Mouse (Mus musculus) lung, embryonic 14.5 days (tissue): ENCODE data around the gene Plekhg3. TPM values are rescaled to one million over a fixed set of nuclear protein-coding genes. Genes with fewer than 3 reads are reported as not detected.

Source experiments
- ATAC-seq: fragments of 200-750 bp; cut with Nextera tagmentation; 2 replicates; pipeline ENCODE4 v1.8.0; 2017; ENCODE audit warnings: mild to moderate bottlenecking, moderate TSS enrichment, moderate library complexity; ENCODE audit not compliant: insufficient read depth
- DNase-seq: peaks from one replicate; pipeline ENCODE4 v3.0.0-alpha.2; 2015
- H3K27ac ChIP-seq: fragments of 300-500 bp; sonication (generic); 2 replicates; pipeline ENCODE4 v1.5.1; 2014; ENCODE audit warnings: low read depth, mild to moderate bottlenecking, moderate library complexity
- H3K27me3 ChIP-seq: fragments of 300-500 bp; sonication (generic); 2 replicates; pipeline ENCODE4 v1.6.1; 2014; ENCODE audit warnings: low read length, control low read depth; ENCODE audit not compliant: insufficient read depth
- H3K36me3 ChIP-seq: fragments of 300-500 bp; sonication (generic); 2 replicates; pipeline ENCODE4 v1.6.1; 2014; ENCODE audit warnings: control low read depth; ENCODE audit not compliant: insufficient read depth
- H3K4me1 ChIP-seq: fragments of 300-500 bp; sonication (generic); 2 replicates; pipeline ENCODE4 v1.6.1; 2014; ENCODE audit warnings: antibody characterized with exemption, control low read depth; ENCODE audit not compliant: insufficient read depth
- H3K4me2 ChIP-seq: fragments of 300-500 bp; sonication (generic); 2 replicates; pipeline ENCODE4 v1.6.1; 2014; ENCODE audit warnings: mild to moderate bottlenecking
- H3K4me3 ChIP-seq: fragments of 300-500 bp; sonication (generic); 2 replicates; pipeline ENCODE4 v1.5.1; 2014; ENCODE audit warnings: low read depth, low read length
- H3K9ac ChIP-seq: fragments of 300-500 bp; sonication (generic); 2 replicates; pipeline ENCODE4 v1.6.1; 2014
- H3K9me3 ChIP-seq: fragments of 300-500 bp; sonication (generic); 2 replicates; pipeline ENCODE4 v1.6.1; 2016; ENCODE audit warnings: low read depth, low read length, control low read depth
- CTCF ChIP-seq: IDR thresholded peaks from 2 replicates; pipeline ENCODE4 v1.5.1; 2016; ENCODE audit warnings: antibody characterized with exemption, low read depth
- WGBS: fragments of 180-500 bp; shearing (Covaris S2); extraction: QIAGEN DNeasy Blood & Tissue Kit; methylation state at CpG from one replicate; pipeline ENCODE4 v1.1.7; 2014; 5-methylcytosine and 5-hydroxymethylcytosine counted together
- polyA plus RNA-seq: library from polyadenylated mRNA; unstranded; fragments of >200 nt; fragmentation: Nextera tagmentation; extraction: Ambion mirVana; gene quantifications from 2 replicates; pipeline ENCODE4 v1.2.1, GENCODE M21; 2014

The Plekhg3 gene
- polyA plus RNA-seq, 1 experiment from 2014 or later, result 9.0 TPM

DNA sequence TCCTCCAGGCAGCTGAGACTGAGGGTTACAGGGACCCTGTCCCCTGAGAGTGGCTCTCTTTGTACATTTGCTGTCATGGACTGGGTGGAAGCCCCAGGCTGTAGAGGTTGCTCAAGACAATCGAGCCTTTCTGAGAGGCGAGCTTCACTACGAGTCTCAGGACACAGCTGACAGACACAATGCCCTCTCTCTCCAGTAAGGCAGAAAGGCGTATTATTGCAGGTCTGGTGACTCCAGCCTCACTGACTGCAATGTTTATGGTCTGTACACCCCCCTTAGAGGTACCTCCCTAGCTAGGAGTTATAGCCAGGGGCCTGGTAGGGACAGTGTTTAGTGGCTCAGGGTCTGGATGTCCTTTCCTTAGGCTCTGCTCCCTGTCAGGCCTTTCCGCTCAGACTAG lies 22.9 kb upstream of the Plekhg3 start:
- Histone ChIP-seq H3K4me1 (no peaks in the 10 kb centered on the region), H3K4me2 (no peak overlapping the region), H3K27me3 (no peaks in the 10 kb centered on the region), H3K27ac (no peak overlapping the region), H3K36me3 (no peaks in the 10 kb centered on the region), H3K9ac (no peak overlapping the region), H3K4me3 (no peak overlapping the region), H3K9me3 (no peaks in the 10 kb centered on the region)
- no peak for DNase-seq
- no peak for ATAC-seq
- WGBS, result 79% methylated on average over 5 of the region's 5 CpGs
- no peak for TF ChIP-seq CTCF

DNA sequence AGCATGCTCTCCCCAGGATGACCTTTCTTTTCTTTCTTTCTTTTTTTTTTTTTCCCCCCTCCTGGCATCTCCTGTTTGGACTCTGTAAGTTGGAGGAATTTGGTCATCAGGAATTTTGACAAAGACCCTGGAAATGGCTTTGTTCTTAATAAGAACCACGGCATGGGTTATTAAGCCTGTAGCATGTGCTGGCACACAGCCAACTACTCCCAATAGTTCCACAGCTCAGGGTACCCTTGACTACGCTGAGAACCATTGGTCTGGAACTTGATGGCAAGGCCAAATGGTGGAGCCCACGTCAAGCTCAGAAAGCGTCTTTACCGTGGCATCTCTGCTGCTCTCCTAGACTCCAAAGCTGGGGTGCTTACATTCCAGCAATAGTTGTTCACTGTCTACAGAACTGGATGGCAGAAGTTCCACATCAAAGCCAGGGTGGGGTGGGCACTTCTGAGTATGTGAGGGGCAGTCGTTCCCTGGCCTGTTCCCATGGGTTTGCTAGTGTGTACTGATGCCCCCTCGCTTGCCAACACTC lies 21.7 kb upstream of the Plekhg3 start:
- H3K27ac ChIP-seq, result no peak overlapping the region
- no peak overlapping the region for H3K4me2 ChIP-seq
- no peak overlapping the region for H3K4me3 ChIP-seq
- no peak for TF ChIP-seq CTCF
- H3K9me3 ChIP-seq, result no peaks in the 10 kb centered on the region
- no peak overlapping the region for H3K9ac ChIP-seq
- WGBS, result 68% methylated on average over 7 of the region's 7 CpGs
- no peaks in the 10 kb centered on the region for H3K36me3 ChIP-seq
- H3K27me3 ChIP-seq, result no peaks in the 10 kb centered on the region
- ATAC-seq (no peak), DNase-seq (peak; percentile 47)
- no peaks in the 10 kb centered on the region for H3K4me1 ChIP-seq

DNA sequence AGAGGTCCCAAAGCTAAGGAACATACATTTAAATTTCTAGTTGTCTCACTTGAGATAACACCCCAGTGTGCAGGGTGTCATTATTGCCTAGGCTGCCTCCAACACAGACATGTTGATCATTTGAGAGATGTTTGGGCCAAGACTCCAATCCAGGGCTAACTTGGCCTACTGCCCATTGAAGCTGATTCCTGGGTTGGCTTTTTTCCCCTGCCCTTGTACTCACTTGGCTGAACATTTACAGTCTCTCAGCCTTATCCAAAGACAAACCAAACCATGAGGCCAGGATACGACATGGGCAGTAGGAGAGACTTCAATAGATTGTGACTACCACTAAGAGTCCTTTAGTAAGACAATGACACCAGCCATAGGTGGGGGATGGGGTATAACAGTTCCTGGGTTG lies 18.0 kb upstream of the Plekhg3 start:
- no peak for TF ChIP-seq CTCF

DNA sequence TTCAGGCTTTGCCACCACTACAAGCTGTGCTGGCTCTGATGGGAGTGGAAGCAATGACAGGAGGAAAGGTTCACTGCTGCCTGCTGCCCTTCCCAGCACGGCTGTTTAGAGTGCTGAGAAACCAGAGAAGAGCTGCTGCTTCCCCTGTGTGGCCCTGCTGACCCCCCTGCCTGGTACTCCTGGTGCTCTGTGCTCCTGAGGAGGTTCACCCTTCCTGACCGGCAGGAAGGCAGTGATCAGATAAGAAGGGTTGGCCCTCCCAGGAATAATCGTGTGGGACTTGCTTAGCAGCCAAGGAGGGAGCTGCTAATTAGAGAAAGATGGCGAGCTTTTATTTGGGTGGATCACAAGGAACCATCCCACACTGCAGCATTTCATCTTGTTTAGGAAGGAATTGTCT lies 15.8 kb upstream of the Plekhg3 start:
- no peak overlapping the region for H3K9ac ChIP-seq
- DNase-seq (no peak), ATAC-seq (no peak)
- TF ChIP-seq CTCF, result no peak
- no peak overlapping the region for H3K27ac ChIP-seq
- WGBS, result 20% methylated on average over 4 of the region's 4 CpGs
- H3K36me3 ChIP-seq, result no peaks in the 10 kb centered on the region
- H3K4me1 ChIP-seq, result no peaks in the 10 kb centered on the region
- no peak overlapping the region for H3K4me2 ChIP-seq
- no peaks in the 10 kb centered on the region for H3K27me3 ChIP-seq
- H3K9me3 ChIP-seq, result no peaks in the 10 kb centered on the region
- H3K4me3 ChIP-seq, result no peak overlapping the region

More for the DNA sequence above, 18.0 kb upstream of the Plekhg3 start:
- Histone ChIP-seq H3K9me3 (no peaks in the 10 kb centered on the region), H3K4me2 (no peak overlapping the region), H3K4me3 (no peak overlapping the region), H3K4me1 (no peaks in the 10 kb centered on the region), H3K36me3 (no peaks in the 10 kb centered on the region), H3K27me3 (no peaks in the 10 kb centered on the region), H3K27ac (no peak overlapping the region), H3K9ac (no peak overlapping the region)
- ATAC-seq (no peak), DNase-seq (peak; percentile 64)
- 25% methylated on average over 1 of the region's 1 CpGs for WGBS

DNA sequence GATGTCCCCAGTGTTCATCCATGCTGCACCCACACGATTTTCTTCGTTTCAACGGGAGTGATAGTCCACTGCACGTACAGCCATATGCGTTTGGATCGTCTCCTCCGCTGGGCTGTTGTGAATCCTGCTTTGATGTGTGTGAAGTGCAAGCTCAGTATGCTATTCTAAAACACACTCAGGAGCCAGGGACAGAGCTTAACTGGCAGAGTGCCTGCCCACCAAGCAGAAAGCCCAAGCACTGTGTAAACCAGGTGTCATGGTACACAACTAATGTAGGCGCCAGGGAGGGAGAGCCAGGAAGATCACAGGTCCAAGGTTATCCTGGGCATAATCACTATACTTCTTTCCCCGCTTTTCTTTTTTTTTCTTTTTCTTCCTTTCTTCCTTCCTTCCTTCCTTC lies 12.7 kb upstream of the Plekhg3 start:
- no peaks in the 10 kb centered on the region for H3K9me3 ChIP-seq
- no peak overlapping the region for H3K4me3 ChIP-seq
- no peak for ATAC-seq
- WGBS, result 87% methylated on average over 9 of the region's 9 CpGs
- H3K27me3 ChIP-seq, result no peaks in the 10 kb centered on the region
- H3K27ac ChIP-seq, result no peak overlapping the region
- no peaks in the 10 kb centered on the region for H3K4me1 ChIP-seq
- no peak overlapping the region for H3K9ac ChIP-seq
- no peak for TF ChIP-seq CTCF
- no peak overlapping the region for H3K4me2 ChIP-seq
- DNase-seq, result no peak
- no peaks in the 10 kb centered on the region for H3K36me3 ChIP-seq

DNA sequence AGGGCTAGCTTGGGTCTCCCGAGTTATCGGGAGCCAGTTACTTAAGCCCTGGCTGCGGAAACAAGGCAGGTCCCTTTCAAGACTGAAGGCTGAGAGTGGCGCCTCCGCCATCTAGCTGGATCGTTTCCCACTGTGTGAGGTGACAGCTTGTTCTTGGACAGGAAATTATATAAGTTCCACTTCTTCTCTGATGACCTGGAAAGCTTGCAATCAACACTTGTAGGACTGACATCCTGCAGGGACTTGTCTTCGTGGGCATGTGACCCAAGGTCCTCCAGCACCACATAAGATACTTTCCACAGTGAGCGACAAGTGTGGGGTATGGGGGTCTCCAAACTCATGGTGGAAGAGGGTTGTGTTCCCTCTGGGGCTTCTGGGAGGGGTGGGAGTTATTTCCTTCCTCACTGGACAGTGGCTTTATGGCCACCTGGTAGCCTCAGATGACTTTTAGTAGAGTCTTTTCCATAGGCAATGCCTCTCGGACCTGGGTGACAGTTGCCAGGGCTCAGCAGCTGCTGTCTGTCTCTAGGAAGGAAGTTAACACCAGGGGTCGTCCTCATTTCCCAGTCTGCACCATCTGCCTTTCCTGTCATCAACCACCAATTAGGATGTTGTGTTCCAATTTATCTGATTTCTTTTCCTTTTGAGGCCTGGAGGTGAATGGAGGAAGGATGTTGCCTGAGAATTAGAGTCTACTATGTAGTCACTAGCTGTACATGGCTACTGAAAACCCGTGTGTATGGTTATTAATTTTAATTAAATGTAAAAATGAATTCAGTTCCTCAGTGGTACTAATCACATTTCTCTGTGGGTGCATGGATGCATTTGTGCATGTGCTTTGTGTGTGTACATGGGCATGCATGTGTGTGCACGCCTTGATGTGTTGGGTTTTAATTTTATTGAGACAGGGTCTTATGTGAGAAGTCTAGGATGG lies 11.5 kb upstream of the Plekhg3 start:
- Histone ChIP-seq H3K4me1 (no peaks in the 10 kb centered on the region; the same call in 1 of the 2 replicates), H3K9ac (no peak overlapping the region), H3K4me3 (no peak overlapping the region), H3K9me3 (no peaks in the 10 kb centered on the region), H3K27me3 (no peaks in the 10 kb centered on the region), H3K27ac (no peak overlapping the region), H3K36me3 (no peaks in the 10 kb centered on the region), H3K4me2 (no peak overlapping the region)
- DNase-seq (no peak), ATAC-seq (no peak)
- no peak for TF ChIP-seq CTCF
- WGBS, result 68% methylated on average over 12 of the region's 12 CpGs

DNA sequence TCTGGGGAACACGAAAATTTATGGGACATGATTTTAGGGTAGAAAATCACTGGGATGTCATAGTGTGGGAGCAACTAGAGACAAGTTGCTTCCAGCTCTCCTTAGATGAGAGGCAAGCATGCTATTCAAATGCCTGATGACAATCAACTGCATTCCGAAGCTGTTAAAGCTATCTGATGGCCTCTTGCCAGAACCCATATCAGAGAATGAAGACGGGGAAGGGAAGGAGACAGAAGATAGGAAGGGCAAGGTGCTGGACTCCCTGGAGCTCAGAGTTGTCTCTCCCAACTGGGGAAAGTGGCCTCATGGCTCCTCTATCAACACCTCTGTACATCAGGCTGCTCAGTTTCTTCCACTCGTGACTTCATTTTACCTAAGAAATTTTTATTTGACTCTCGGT lies 7.0 kb upstream of the Plekhg3 start:
- Histone ChIP-seq H3K9me3 (no peaks in the 10 kb centered on the region), H3K4me1 (peaks cover 15% of the 10 kb centered on the region), H3K27ac (no peak overlapping the region), H3K4me2 (no peak overlapping the region), H3K9ac (no peak overlapping the region), H3K36me3 (no peaks in the 10 kb centered on the region), H3K27me3 (no peaks in the 10 kb centered on the region), H3K4me3 (no peak overlapping the region)
- ATAC-seq (no peak), DNase-seq (no peak)
- 53% methylated on average over 5 of the region's 5 CpGs for WGBS
- TF ChIP-seq CTCF, result no peak
